Mouse (Mus musculus) lung, adult 18-20 months (tissue): ENCODE measurements at regions not wholly inside any gene's neighbourhood (a gene's known extent, or its start where the extent isn't known, plus 50 kb on each side); places are given as distances from the start of the nearest gene placed in this dataset.
A peak's percentile ranks its signal among the peaks of the same experiment; 100 is the strongest.

Experiments used
- DNase-seq, 2 experiments: peaks; one replicate each; pipeline ENCODE4 v3.0.0; 2022; ENCODE audit warnings: mixed read lengths in 2 of 2

DNA sequence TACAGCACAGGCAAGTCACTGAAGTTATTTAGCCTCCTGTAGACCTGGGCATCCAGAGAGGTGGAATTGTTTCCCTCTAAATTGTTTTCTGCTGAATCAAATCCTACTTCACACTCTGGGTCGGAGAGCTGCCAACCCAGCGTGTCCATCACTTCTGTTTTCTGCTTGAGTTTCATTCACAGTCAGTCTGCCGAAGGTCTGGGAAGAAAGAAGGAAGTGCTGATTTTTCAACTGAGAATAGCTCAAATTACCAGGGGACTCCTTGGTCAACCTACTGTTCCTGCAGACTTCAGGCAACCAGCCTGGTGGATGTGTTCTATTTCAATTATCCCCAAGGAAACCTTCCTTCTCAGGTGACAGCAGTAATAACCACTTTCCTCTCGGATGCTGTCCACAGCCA lies 179.1 kb upstream of the Nckap5 start:
- DNase-seq = no peak

DNA sequence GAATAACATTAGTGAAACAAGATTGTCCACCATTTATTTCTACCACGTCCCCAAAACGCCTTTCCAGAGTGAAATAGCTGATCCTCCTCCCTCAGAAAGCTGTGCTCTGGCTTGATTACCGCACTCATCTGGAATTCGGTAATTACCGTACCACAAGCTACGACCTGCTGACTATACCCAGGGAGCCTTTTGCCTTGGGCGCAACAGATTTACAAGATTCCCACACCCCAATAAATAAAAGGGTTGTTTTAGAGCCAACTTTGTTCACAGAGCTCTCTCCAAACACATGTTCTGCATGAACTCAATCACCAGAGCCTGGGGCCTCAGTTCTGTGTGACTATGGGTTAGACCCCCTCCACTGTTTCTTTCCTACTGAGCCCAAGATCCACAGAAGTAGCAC lies 171.1 kb upstream of the Nckap5 start:
- DNase-seq = no peak

GRCm38 (mm10) chr1:126993061-126993640 lies 162.6 kb upstream of the Nckap5 start:
- peak in 1 of 2 experiments; percentile 6 for DNase-seq

DNA sequence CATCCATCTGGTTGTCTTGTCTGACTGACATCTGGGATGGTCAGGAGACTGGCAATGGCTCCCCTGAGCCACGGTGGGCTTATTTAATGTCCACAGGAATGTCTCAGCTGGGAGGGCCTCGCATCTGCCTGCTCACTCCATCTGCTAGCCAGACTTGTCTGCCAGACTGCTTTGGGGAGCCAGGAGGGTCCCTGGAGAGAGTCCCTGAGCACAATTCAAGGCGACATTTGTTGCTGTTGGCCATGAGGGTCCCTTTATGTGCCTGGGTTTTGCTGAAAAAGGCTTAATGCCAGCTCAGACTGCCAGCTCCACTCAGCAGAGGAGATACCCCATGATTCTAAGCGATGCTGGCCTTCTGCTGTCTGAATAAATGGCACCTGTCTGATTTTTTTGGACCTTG lies 161.8 kb upstream of the Nckap5 start:
- DNase-seq = no peak

- DNase-seq = no peak
Measured at GRCm38 (mm10) chr1:126982805-126983204, 152.2 kb upstream of the Nckap5 start.

- no peak for DNase-seq
Measured at GRCm38 (mm10) chr1:126980311-126980710, 149.7 kb upstream of the Nckap5 start.

DNA sequence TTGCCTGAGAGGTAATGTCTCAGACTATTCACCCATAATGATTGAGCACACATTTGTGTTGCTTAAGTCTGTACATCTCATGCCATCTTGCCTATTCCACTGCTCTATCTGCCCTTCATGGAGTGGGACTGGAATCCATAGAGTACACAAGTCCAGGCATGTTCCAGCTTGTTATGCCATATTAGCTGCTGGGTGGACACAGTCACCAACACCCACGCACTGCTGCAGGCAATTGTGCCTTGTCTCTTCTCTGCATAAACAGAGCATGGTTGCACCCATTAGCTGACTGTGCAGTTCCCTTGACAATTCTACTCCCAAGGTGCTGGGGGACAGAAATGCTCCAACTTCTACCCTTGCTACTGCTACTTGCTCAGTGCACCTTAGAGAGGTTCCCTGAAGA lies 143.3 kb upstream of the Nckap5 start:
- no peak for DNase-seq

- DNase-seq = no peak
Measured at GRCm38 (mm10) chr1:126971777-126972421, 141.3 kb upstream of the Nckap5 start.

GRCm38 (mm10) chr1:126971118-126971517 lies 140.5 kb upstream of the Nckap5 start:
- no peak for DNase-seq

GRCm38 (mm10) chr1:126966394-126966793 lies 135.8 kb upstream of the Nckap5 start:
- DNase-seq = no peak

- no peak for DNase-seq
Measured at GRCm38 (mm10) chr1:126955839-126956720, 125.5 kb upstream of the Nckap5 start.

GRCm38 (mm10) chr1:126947860-126948259 lies 117.3 kb upstream of the Nckap5 start:
- no peak for DNase-seq

DNA sequence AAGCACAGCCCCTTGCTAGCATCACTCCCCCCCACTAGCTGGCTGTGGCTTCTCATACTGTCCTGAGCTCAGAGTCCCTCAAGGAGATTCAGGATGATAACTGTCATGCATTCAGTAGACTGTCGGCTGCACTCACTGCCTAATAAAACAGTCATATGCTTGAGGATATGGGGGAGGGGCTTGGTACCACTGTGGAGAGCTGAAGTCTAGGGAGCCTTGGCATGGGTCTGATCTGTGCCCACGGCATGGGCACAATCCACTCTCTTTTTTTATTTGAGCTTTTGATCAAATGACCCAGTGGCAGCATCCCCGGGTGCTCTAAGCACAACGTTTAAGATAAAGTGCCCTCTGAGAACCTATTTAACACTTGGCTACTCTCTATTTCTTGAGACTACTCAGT lies 102.1 kb upstream of the Nckap5 start:
- no peak for DNase-seq

DNA sequence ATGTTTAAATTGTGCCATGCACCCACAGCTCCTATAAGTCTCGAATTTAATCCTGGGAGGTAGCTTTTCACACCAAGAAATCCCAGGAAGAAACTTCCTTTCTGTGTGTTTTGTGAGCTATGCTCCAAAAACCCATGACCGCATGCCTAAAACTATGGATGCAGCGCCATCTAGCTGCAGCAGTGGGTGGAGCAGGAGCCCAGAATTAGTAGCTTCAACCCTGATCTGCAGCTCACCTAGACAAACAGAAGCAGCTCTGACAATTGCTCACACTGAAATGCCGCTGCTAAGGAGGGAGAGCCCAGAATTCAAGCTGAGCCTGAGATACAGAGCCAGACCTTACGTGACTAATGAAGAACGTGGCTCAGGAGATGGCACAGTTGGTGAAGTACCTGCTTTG lies 101.2 kb upstream of the Nckap5 start:
- DNase-seq = peak; percentile 67 to 75

DNA sequence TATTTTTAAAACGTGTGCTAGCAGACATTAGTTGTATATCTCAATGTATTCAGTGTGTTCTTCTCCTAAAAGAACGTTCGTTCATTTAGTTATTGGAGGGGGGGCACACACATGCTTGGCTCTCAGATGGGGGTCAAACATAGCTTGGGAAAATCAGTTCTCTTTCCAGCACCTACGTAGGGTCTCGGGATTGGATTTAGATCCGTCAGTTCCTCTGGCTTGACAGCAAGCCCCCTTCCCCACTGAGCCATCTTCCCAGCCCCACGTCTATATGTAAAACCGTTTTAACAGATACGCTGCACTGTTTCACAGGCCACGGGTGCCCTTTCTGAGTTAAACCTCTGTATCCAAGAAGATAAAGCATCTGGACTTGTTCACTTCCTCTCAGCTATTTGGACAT lies 100.5 kb upstream of the Nckap5 start:
- no peak for DNase-seq

GRCm38 (mm10) chr1:126930611-126931010 lies 100.0 kb upstream of the Nckap5 start:
- no peak for DNase-seq

- peak in 1 of 2 experiments; percentile 19 for DNase-seq
Measured at GRCm38 (mm10) chr1:126929666-126930065, 99.1 kb upstream of the Nckap5 start.

- DNase-seq = peak; percentile 73 to 79
Measured at GRCm38 (mm10) chr1:126928186-126928585, 97.6 kb upstream of the Nckap5 start.

DNA sequence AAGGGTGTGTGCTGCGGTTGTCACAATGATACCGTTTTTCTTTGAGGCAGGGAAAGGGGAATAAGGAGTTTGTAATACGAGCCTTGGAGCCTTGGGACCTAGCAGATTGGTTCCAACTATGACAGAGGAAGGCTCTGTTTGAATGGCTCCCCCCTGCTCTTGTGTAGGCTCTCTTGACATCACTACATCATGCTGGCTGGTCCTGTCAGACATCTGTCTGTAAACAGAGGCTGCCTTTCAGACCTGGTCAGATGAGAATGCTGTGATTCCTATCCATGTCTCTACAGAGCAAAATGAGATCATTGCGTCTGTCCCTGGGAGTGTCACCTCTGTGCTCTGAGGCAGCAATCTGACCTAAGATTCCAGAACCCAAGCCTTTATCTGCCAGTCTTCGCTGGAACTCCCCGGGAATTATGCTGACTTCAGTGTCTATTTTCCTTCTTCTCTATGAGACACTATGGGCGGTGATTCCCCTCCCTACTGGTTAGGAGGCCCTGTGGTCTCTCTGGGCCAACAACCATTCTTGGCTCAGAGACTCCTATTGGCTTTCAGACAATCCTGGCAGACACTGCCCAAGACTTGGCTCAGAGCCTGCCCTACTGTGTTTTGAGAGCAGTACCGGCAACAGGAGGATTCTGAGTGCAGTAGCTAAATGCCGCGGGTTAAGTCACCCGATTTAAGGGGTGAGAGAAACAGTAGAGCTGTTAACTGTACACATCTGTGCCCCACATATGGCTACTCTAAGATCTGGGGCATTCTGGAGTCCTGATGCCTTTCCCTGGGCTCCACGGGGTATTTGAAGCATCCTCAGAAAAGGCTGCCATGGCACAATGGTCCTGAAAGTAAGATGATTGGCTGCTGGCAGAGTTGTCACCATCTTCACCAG lies 94.8 kb upstream of the Nckap5 start:
- DNase-seq = peak; percentile 75 to 84

DNA sequence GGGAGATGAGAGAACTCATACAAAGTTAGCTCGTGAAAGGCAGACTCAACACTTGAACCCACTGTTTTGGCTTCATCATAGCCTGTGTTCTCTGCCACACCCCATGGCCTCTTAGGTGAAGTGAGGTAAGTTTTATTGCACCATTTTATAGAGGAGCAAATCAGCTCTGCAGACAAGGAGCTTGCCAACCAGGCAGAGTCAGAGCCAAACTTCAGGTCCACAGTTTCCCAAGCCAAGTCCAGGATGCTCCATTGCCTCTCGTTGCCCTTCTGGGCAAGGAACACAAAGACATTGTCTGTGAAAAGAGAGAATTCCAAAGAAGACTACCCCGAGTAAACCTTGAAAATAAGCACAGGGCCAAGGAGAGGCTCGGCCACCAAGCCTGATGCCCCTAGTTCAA lies 93.4 kb upstream of the Nckap5 start:
- no peak for DNase-seq

- DNase-seq = no peak
Measured at GRCm38 (mm10) chr1:126922231-126922630, 91.6 kb upstream of the Nckap5 start.

DNA sequence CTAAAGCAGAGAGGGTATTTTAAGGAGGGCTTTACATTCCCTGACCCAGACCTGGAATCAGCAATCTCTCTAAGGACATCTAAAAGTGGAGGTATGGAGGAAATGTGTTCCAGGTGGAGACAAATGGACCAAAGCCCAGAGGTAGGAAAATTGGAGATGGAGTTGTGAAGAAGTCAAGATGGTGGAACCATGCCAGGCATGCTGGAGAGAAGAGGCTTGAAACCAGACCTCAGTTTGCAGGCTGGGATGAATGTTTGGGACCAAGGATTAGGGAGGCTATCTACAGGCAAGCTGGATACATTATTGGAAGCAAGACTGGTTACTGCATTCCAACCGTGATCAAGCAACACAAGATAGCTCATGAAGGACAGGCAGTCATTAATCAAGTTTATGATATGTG lies 88.3 kb upstream of the Nckap5 start:
- no peak for DNase-seq

DNA sequence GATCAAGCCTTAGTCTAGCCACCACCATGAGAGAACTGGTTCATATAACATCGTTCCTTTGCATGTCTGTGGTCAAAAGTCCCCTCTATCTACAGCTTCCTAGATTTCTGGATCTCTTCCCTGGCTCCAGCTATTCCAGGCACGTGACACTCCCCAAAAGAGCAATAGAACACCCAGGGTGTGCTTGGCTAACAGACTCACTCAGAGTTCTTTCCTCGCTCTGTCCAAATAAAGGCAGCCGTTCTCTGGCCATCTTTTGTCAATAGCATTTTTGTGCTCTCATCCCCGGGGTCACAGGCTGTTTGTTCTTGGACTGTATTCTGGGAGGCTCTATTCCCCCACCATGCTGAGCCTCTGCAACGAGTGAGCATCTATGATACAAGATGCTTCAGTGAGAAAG lies 87.3 kb upstream of the Nckap5 start:
- no peak for DNase-seq
